ENCODE assay signal across 8 mouse cellular contexts in the genomic region with DNA sequence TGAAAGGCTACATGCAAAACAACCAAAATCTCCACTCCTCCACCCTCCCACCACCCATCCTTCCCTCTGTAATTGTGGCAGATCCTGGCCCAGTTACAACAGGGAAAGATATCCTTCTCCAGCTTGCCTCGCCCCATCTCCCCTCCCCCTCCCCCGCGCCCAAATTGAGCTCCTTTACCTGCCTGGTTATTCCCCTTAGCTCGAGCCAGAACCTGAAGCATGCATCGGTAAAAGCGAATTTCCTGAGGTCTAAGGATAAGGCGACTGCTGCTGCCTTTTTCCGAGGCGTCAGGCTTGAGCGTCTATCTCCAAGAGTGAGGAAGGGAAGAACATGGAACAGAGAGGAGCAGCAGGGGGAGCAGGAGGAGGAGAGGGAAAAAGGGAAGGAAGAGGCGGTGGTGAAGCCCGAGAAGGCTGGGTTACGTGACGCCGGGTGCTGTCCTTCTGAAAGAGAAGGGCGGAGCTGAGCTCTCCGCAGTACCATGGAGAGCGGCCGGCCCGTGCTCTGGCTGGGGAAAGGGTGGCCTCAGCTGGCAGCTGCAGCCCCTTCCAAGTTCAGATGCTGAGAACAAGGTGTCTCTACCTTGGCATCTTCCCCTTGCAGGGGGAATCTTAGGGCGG. TPM values are rescaled to one million over a fixed set of nuclear protein-coding genes. Genes with fewer than 3 reads are reported as not detected.
DNase-seq lines count a peak whose midpoint lies in the region; ATAC-seq and TF ChIP-seq lines count a peak whose summit lies in the region.

No protein-coding gene starts in this region.

- H3K9ac ChIP-seq in forebrain, embryonic 16.5 days (replicated peaks; ENCODE audit: low read depth, low read length): peak overlapping the region; percentile 67
- peak overlapping the region; percentile 85 for H3K9ac ChIP-seq in hindbrain, embryonic 14.5 days
- peak overlapping the region; percentile 85 for H3K9ac ChIP-seq in midbrain, embryonic 16.5 days (ENCODE audit: low read depth, low read length)

- peak; percentile 85 for DNase-seq in ZHBTc4 (ENCODE audit: low read depth, low spot score)
- DNase-seq in cerebellum, adult 18-20 months: peak; percentile 86 to 90
- peak; percentile 76 for DNase-seq in hindbrain, embryonic 14.5 days (ENCODE audit: low spot score)
- DNase-seq in limb, embryonic 10.5 days (ENCODE audit: low spot score): peak; percentile 88
- no peak for DNase-seq in c-Kit-positive CD71-positive TER-119-positive erythroid progenitor cells, embryonic 14.5 days (ENCODE audit: low spot score)

- TF ChIP-seq CTCF in testis, adult 2 months (IDR thresholded peaks at IDR 0.05; ENCODE audit: control insufficient read depth, insufficient read depth, insufficient replicate concordance, low read depth, low read length): peak; percentile 28; the same call in 1 of the 2 replicates

- peaks cover 12% of the 10 kb centered on the region for H3K9me3 ChIP-seq in forebrain, embryonic 16.5 days (ENCODE audit: control insufficient read depth, low read length)
- H3K9me3 ChIP-seq in hindbrain, embryonic 14.5 days (ENCODE audit: control insufficient read depth, low read length): peaks cover 16% of the 10 kb centered on the region
- 0 out of 2 replicates have a peak, but pooled peaks cover 2% of the 10 kb centered on the region for H3K9me3 ChIP-seq in limb, embryonic 10.5 days (replicated peaks)
- H3K9me3 ChIP-seq in midbrain, embryonic 16.5 days (replicated peaks; ENCODE audit: control insufficient read depth, low read length, poor library complexity, severe bottlenecking): peaks cover 11% of the 10 kb centered on the region

- no peak for TF ChIP-seq POLR2A in testis, adult 2 months (IDR thresholded peaks at IDR 0.05; ENCODE audit: control insufficient read depth, low read depth, low read length)

- no peaks in the 10 kb centered on the region for H3K27me3 ChIP-seq in forebrain, embryonic 16.5 days (replicated peaks; ENCODE audit: control insufficient read depth, insufficient read depth, low read length)
- no peaks in the 10 kb centered on the region for H3K27me3 ChIP-seq in hindbrain, embryonic 14.5 days (ENCODE audit: control insufficient read depth, insufficient read depth, low read length)
- peaks cover 13% of the 10 kb centered on the region; the same call in 1 of the 2 replicates for H3K27me3 ChIP-seq in limb, embryonic 10.5 days (ENCODE audit: low read depth, poor library complexity, severe bottlenecking)
- no peaks in the 10 kb centered on the region for H3K27me3 ChIP-seq in midbrain, embryonic 16.5 days (ENCODE audit: control insufficient read depth, insufficient read depth, low read depth, low read length)
- H3K27me3 ChIP-seq in testis, adult 2 months (ENCODE audit: control insufficient read depth, insufficient read depth, low read length): no peaks in the 10 kb centered on the region

- H3K27ac ChIP-seq in forebrain, embryonic 16.5 days (ENCODE audit: low read length): peak overlapping the region; percentile 81
- H3K27ac ChIP-seq in hindbrain, embryonic 14.5 days: peak overlapping the region; percentile 88
- no peak overlapping the region for H3K27ac ChIP-seq in limb, embryonic 10.5 days
- peak overlapping the region; percentile 98 for H3K27ac ChIP-seq in midbrain, embryonic 16.5 days (ENCODE audit: low read length)
- H3K27ac ChIP-seq in testis, adult 2 months (ENCODE audit: control insufficient read depth, insufficient read depth, low read depth, low read length): no peak overlapping the region

- WGBS in forebrain, embryonic 16.5 days: 0% methylated on average over 21 of the region's 21 CpGs
- WGBS in hindbrain, embryonic 14.5 days: 1% methylated on average over 21 of the region's 21 CpGs
- 2% methylated on average over 21 of the region's 21 CpGs for WGBS in limb, embryonic 10.5 days
- WGBS in midbrain, embryonic 16.5 days: under 1% methylated on average over 21 of the region's 21 CpGs

- H3K4me1 ChIP-seq in forebrain, embryonic 16.5 days (replicated peaks; ENCODE audit: control insufficient read depth, insufficient read depth, low read length): peaks cover 7% of the 10 kb centered on the region
- H3K4me1 ChIP-seq in hindbrain, embryonic 14.5 days (replicated peaks; ENCODE audit: control insufficient read depth, insufficient read depth, low read length): peaks cover 16% of the 10 kb centered on the region
- peaks cover 3% of the 10 kb centered on the region; the same call in 1 of the 2 replicates for H3K4me1 ChIP-seq in limb, embryonic 10.5 days
- peaks cover 14% of the 10 kb centered on the region for H3K4me1 ChIP-seq in midbrain, embryonic 16.5 days (ENCODE audit: control insufficient read depth, insufficient read depth, low read length)
- peaks cover 2% of the 10 kb centered on the region; the same call in 1 of the 2 replicates for H3K4me1 ChIP-seq in testis, adult 2 months (ENCODE audit: control insufficient read depth, insufficient read depth, low read length)

- peak overlapping the region; percentile 55 for H3K4me2 ChIP-seq in forebrain, embryonic 16.5 days (ENCODE audit: low read length)
- H3K4me2 ChIP-seq in hindbrain, embryonic 14.5 days (replicated peaks): peak overlapping the region; percentile 59
- peak overlapping the region; percentile 59 for H3K4me2 ChIP-seq in midbrain, embryonic 16.5 days (ENCODE audit: low read length)

- H3K4me3 ChIP-seq in forebrain, embryonic 16.5 days (replicated peaks; ENCODE audit: low read length): peak overlapping the region; percentile 46
- H3K4me3 ChIP-seq in hindbrain, embryonic 14.5 days (replicated peaks; ENCODE audit: low read length): peak overlapping the region; percentile 56
- H3K4me3 ChIP-seq in limb, embryonic 10.5 days: no peak overlapping the region
- peak overlapping the region; percentile 68 for H3K4me3 ChIP-seq in midbrain, embryonic 16.5 days (ENCODE audit: low read depth, low read length)
- no peak overlapping the region for H3K4me3 ChIP-seq in testis, adult 2 months (ENCODE audit: control insufficient read depth, low read depth, low read length)

- H3K36me3 ChIP-seq in forebrain, embryonic 16.5 days (ENCODE audit: control insufficient read depth, insufficient read depth): peaks cover 13% of the 10 kb centered on the region
- peaks cover 18% of the 10 kb centered on the region for H3K36me3 ChIP-seq in hindbrain, embryonic 14.5 days (replicated peaks; ENCODE audit: control insufficient read depth, insufficient read depth)
- H3K36me3 ChIP-seq in limb, embryonic 10.5 days: no peaks in the 10 kb centered on the region
- peaks cover 18% of the 10 kb centered on the region for H3K36me3 ChIP-seq in midbrain, embryonic 16.5 days (ENCODE audit: control insufficient read depth, insufficient read depth, low read length)
- H3K36me3 ChIP-seq in testis, adult 2 months (ENCODE audit: control insufficient read depth, insufficient read depth, low read length): no peaks in the 10 kb centered on the region

- peak; percentile 95 for ATAC-seq in forebrain, embryonic 16.5 days
- peak; percentile 92 for ATAC-seq in hindbrain, embryonic 14.5 days (ENCODE audit: low FRiP score)
- peak; percentile 95 for ATAC-seq in midbrain, embryonic 16.5 days

RNA-seq across cellular contexts. Expression of gene Nrxn1, which starts 0.3 kb away (rescaled TPM):
- 156 and 198 TPM in 2 replicates for polyA plus RNA-seq in forebrain, embryonic 16.5 days (2015; fragmentation: Nextera tagmentation; extraction: Ambion mirVana)
- polyA plus RNA-seq in hindbrain, embryonic 14.5 days (2014; fragmentation: Nextera tagmentation; extraction: Ambion mirVana): 204 and 210 TPM in 2 replicates
- polyA plus RNA-seq in limb, embryonic 10.5 days (2016; fragmentation: Nextera tagmentation; extraction: Ambion mirVana): 1.3 and 1.8 TPM in 2 replicates
- polyA plus RNA-seq in midbrain, embryonic 16.5 days (2015; fragmentation: Nextera tagmentation; extraction: Ambion mirVana): 222 and 239 TPM in 2 replicates
- 2.2 and 3.1 TPM in 2 replicates for polyA plus RNA-seq in testis, adult 2 months (2012; rRNA removed)

Comparison
In these comparisons a context has a peak if more than half of its experiments do, and no peak if none do; other contexts are left out.
1. H3K27ac ChIP-seq: peak in forebrain, embryonic 16.5 days (single experiment), hindbrain, embryonic 14.5 days (single experiment) and midbrain, embryonic 16.5 days (single experiment); none in limb, embryonic 10.5 days (single experiment) and testis, adult 2 months (single experiment).
2. H3K4me3 ChIP-seq: peak in forebrain, embryonic 16.5 days (single experiment), hindbrain, embryonic 14.5 days (single experiment) and midbrain, embryonic 16.5 days (single experiment); none in limb, embryonic 10.5 days (single experiment) and testis, adult 2 months (single experiment).
3. RNA of gene Nrxn1, which starts 0.3 kb away (polyA plus RNA-seq): 222 to 239 TPM in midbrain, embryonic 16.5 days, 204 to 210 TPM in hindbrain, embryonic 14.5 days and 156 to 198 TPM in forebrain, embryonic 16.5 days; 2.2 to 3.1 TPM in testis, adult 2 months and 1.3 to 1.8 TPM in limb, embryonic 10.5 days; every median in the first group is over 10 times any median in the second.
4. Peak in every context shown above with its lines, with median percentiles within 50 percentile points of each other: ATAC-seq, H3K4me2 ChIP-seq and H3K9ac ChIP-seq.